Mouse (Mus musculus) cerebellum, postnatal 4 days (tissue): ENCODE measurements around the gene Eps15.
"Not testable (repeated sequence)": the region's sequence is repeated elsewhere in the genome, so short reads cannot be mapped to it uniquely, and the experiment has no call there.

Experiments
- DNase-seq, 2 experiments: peaks; one replicate each; pipeline ENCODE4 v3.0.0; 2022; ENCODE audit warnings: low spot score in 2 of 2, mixed read lengths in 1 of 2

The Eps15 gene

DNA sequence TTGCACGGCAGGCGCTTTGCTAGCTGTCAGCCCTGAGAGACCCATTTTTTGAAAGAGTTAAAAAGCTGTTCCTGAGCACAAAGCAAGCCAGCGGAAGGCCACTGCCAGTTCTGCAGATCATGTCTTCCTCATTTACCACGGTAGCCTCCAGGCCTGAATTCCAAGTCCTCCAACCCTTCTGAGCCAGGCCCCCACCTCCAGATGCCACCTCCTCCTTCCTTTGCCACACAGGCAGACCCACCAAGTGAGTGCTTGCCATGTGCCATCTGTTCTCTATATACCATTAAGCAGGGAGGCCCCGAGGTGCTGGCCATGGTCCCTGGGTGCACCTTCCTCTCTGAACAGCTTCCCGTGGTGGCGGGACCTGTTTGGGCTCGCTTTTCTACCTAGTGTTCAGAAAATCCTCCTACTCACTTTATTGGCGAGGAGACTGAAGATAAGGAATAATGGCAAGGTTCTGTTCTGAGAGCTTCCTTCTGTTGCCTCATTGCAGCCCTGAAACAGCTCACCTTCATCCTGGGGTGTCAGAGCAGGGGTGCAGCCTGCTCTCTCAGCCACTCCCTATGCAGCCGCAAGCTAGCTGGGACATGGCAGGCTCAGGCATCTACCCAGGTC, 120.4 kb downstream of the Eps15 start:
- DNase-seq: no peak

- no peak for DNase-seq
These were observed 121.2 kb downstream of the Eps15 start for GRCm38 (mm10) chr4:109401176-109401689.

DNA sequence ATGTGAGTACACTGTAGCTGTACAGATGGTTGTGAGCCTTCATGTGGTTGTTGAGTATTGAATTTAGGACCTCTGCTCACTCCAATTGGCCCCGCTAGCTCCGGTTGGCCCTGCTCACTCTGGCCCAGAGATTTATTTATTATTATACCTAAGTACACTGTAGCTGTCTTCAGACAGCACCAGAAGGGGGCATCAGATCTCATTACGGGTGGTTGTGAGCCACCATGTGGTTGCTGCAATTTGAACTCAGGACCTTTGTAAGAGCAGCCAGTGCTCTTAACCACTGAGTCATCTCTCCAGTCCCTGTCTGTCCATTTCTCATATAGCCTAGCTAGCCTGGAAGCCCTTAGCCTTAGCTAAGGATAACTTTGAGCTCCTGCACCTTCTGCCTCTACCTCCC, 124.8 kb downstream of the Eps15 start:
- DNase-seq: not testable (repeated sequence)

DNA sequence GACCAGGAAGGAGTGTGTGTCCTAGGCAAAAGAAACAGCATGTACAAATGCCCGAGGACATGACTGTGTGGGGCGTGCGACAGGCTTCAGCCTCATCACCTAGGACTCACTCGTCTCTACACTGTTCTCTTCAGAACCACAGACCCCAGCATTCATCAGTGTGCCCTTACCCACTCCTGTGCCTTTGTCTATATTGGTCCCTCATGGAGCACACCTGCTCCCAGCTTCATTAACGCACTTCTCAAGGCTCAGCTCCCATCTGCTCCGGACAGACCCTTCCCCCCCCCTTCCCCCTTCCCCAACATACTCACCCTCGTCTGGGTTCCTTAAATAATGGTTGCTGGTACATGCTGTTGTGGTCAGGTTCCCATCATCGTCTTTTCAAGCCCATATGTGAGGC, 125.3 kb downstream of the Eps15 start:
- no peak for DNase-seq

DNA sequence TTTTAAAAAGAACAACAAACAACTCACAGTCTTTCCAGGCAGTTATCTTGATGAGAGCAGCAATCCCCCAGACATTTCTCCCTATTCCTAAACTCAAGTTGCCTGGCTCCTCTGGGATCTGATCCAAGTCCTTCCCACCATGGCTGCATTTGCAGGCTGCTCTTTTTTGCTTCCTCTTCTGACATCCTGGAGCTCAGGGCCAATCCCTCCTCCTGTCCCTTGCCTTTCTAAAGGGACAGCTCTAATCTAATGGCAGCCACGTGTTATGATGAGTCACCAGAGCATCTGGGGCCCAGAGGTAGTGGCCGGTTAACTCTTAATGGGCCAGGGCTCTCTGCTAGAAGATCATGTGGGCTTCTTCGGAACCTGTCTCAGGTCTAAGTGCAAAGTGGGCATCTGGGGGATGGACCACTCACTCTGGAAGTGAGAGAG, 126.0 kb downstream of the Eps15 start:
- DNase-seq: peak in 1 of 2 experiments; percentile 31

GRCm38 (mm10) chr4:109406486-109407175, 126.6 kb downstream of the Eps15 start, which contains the start of gene Ttc39a:
TSS of gene Ttc39a (plus strand) at chr4:109406623.
- DNase-seq: peak in 1 of 2 experiments; percentile 37

DNA sequence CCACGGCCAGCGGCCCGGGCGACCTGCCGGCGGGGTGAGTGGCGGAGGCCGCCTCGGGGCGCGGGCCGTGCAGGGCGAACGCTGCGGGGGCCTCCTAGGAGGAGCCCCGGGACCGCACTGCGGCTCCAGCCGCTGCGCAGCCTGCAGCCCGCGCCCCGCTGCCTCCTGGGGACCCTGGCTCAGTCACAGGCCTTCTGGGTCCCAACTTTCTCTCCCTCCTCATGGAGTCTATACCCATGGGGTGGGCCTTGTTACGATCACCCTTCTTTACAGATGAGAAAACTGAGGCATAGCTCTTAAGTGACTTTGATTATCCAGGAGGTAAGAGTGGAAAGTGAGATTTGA, 127.1 kb downstream of the Eps15 start:
- no peak for DNase-seq

- no peak for DNase-seq
These were observed 127.8 kb downstream of the Eps15 start for GRCm38 (mm10) chr4:109407701-109408485.

GRCm38 (mm10) chr4:109410681-109411376, 130.8 kb downstream of the Eps15 start:
- no peak for DNase-seq

GRCm38 (mm10) chr4:109411377-109411967, 131.4 kb downstream of the Eps15 start:
- DNase-seq: no peak

GRCm38 (mm10) chr4:109412233-109412632, 132.2 kb downstream of the Eps15 start:
- no peak for DNase-seq

- no peak for DNase-seq
These were observed 137.9 kb downstream of the Eps15 start for GRCm38 (mm10) chr4:109417998-109418397.

DNA sequence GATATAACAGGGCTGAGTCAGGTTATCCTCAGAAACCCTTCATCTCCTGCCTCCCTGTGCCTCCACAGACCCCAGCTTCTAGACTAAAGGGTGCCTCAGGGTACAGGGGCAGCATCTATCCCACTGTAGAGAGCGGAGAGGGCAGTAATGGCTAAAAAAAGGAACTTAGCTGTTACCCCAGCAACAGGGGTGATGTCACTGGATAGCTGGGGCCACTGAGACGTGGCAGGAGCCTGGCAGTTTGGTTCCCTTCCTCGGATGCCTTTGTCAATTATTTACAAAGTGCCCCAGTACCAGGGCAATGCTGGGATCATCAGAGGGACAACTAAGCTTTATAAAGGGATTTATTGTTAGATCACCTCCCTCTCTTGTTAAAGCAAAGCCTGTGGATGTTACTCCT, 138.9 kb downstream of the Eps15 start:
- DNase-seq: no peak

GRCm38 (mm10) chr4:109419563-109419962, 139.5 kb downstream of the Eps15 start:
- no peak for DNase-seq

DNA sequence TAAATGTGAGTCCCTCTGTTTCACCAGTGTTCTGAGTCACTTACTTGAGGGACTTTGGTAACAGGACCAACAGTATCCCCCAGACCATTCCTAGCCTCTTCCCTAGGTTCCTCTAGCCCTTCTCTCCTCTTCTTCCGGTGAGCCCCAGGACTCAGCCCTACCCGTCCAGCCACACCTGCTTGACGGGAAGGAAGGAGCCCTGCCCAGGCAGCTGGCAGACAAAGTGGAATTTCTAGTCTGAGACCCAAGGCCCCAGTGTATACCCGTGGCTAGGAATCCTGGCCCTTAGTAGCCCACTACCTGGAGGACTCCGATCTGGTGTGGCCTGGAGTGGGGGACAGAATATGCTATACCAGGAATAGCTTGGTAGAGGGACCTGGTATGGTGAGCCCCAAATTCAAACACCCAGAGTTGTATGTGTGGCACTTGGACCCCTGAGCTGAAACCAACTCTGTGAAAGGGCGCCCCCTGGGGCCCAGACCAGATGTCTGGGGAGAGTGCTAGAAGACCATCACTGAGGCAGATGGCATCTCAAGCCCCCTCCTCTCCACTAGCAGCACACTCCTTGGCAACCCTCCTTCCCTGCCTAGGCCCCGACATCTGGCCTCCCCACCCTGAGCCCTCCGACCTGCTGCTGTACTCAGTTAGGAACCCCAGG, 140.2 kb downstream of the Eps15 start:
- no peak for DNase-seq

DNA sequence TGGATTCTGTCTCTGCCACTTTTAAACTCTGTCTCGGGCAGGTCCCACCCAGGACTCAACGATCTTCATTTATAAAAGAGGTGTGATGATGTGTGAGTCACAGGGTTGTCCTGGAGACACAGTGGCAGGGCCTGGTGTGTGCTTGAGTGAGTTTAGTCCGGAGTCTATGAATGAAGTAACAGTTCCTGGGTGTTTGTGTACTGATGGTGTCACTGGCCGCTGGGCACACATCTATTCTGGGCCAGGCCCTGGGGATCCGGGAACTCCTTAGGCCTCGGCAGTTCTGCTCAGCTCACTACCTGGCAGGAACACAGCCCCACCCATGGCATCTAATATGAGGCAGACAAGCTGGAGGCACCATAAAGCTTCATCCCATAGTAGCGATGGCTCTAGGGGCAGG, 141.5 kb downstream of the Eps15 start:
- DNase-seq: no peak

- DNase-seq: no peak
These were observed 142.4 kb downstream of the Eps15 start for GRCm38 (mm10) chr4:109422436-109422835.

GRCm38 (mm10) chr4:109423438-109423837, 143.4 kb downstream of the Eps15 start:
- DNase-seq: no peak

DNA sequence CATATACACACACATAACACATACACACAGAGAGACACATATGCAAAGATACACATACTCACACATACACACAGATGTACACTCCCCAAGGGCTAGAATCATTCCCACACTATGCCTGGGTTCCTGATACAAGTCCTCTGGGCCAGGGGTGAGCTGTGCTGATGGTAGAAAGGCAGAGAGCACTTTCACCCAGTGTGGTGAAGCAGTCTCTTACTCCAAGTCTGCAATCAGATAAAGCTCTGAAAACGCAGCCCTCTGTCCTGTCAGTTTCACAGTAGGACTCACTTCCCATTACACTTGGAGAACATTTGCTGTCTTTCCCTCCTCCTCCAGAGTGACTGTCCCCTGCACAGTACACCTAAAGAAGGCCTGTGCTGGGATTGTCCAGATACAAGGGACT, 147.0 kb downstream of the Eps15 start:
- no peak for DNase-seq

GRCm38 (mm10) chr4:109430250-109430649, 150.2 kb downstream of the Eps15 start:
- no peak for DNase-seq

DNA sequence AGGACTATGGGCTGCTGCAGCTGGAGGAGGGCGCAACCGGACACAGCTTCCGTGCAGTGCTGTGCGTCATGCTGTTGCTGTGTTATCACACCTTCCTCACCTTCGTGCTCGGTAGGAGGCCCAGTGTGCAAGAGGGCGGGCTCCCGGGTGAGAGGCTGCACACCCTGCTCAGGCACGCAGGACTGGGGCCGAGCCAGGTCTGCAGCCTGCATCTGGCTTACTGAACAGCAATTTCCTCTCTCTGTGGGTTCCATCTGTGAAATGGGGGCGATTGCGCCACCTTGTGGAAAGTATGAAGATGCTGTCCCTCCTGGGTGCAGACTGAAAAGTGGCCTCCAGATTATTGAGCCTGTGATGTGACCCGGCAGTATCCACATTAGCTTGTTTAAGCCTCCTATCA, 150.8 kb downstream of the Eps15 start:
- DNase-seq: peak in 1 of 2 experiments; percentile 25
